Mouse (Mus musculus): ENCODE results near the gene Defb43. TPM values are rescaled to one million over a fixed set of nuclear protein-coding genes. Genes with fewer than 3 reads are reported as not detected.

Gene Defb43
- polyA plus RNA-seq (2015; fragmentation: Nextera tagmentation; extraction: Ambion mirVana), result not detected in 2 replicates

DNA sequence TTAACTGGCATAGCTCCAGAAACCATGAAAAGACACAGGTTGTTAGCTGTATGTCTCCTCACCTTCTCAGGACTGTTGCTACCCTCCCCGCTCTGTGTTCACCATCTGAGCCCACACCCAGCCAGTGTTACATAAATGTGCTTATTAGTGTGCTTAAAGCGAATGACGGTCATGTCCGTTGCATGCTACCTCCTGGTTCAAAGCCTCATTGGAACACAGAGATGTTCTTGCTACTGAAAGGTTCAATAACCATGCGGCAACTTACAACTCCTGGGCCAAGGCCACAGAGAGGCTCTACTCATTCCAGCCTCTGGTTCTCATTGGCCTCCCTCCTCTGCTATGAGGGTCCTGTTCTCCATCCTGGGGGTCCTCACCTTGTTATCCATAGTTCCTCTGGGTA, at the start of gene Defb43:
Gene Defb43 (plus strand): TSS at position 301 of the 400 bp plus-strand sequence.
- H3K36me3 ChIP-seq, result no peaks in the 10 kb centered on the region
- ATAC-seq (ENCODE audit: low FRiP score, low read depth), result no peak
- WGBS, result 92% methylated on average over 5 of the region's 5 CpGs

DNA sequence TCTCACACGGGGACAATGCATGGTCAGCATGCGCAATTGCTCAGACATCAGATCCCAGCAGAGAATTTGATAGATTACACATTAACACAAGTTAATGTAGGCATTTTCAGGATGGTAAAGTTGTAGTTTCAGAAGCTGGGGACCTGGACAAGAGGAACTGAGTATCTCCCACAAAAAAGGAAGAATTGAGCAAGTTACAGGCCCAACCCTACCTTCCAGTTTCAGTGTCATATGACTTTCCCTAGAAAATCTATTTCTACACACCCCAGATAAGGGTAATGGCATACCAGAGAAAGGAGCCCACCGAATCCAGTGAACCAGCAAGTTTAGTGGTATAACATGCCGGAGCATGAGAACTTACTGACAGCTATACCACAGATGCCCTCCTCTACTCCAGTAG, 47.9 kb upstream of the Defb43 start:
- Histone ChIP-seq H3K36me3 (peaks cover 18% of the 10 kb centered on the region), H3K4me1 (peaks cover 12% of the 10 kb centered on the region), H3K4me2 (replicated peaks) (no peak overlapping the region), H3K9ac (no peak overlapping the region), H3K4me3 (no peak overlapping the region), H3K27me3 (no peaks in the 10 kb centered on the region), H3K9me3 (no peaks in the 10 kb centered on the region), H3K27ac (no peak overlapping the region)
- WGBS, result 92% methylated on average over 4 of the region's 4 CpGs
- no peak for ATAC-seq (ENCODE audit: low FRiP score, low read depth)

More for the DNA sequence above, at the start of gene Defb43:
- Histone ChIP-seq H3K27me3 (no peaks in the 10 kb centered on the region), H3K9me3 (0 out of 2 replicates have a peak, but pooled peaks cover 5% of the 10 kb centered on the region), H3K4me2 (replicated peaks) (no peak within 1 kb of the TSS), H3K27ac (no peak within 1 kb of the TSS), H3K4me1 (no peaks in the 10 kb centered on the region), H3K9ac (no peak within 1 kb of the TSS), H3K4me3 (no peak within 1 kb of the TSS)

GRCm38 (mm10) chr14:62965342-62965741, 46.2 kb upstream of the Defb43 start:
- ATAC-seq (ENCODE audit: low FRiP score, low read depth), result no peak
- Histone ChIP-seq H3K4me3 (no peak overlapping the region), H3K9ac (no peak overlapping the region), H3K4me1 (peaks cover 12% of the 10 kb centered on the region), H3K27ac (no peak overlapping the region), H3K9me3 (no peaks in the 10 kb centered on the region), H3K27me3 (no peaks in the 10 kb centered on the region), H3K36me3 (peaks cover 5% of the 10 kb centered on the region; the same call in 1 of the 2 replicates), H3K4me2 (replicated peaks) (peak overlapping the region; percentile 59)
- WGBS, result 80% methylated on average over 5 of the region's 5 CpGs

DNA sequence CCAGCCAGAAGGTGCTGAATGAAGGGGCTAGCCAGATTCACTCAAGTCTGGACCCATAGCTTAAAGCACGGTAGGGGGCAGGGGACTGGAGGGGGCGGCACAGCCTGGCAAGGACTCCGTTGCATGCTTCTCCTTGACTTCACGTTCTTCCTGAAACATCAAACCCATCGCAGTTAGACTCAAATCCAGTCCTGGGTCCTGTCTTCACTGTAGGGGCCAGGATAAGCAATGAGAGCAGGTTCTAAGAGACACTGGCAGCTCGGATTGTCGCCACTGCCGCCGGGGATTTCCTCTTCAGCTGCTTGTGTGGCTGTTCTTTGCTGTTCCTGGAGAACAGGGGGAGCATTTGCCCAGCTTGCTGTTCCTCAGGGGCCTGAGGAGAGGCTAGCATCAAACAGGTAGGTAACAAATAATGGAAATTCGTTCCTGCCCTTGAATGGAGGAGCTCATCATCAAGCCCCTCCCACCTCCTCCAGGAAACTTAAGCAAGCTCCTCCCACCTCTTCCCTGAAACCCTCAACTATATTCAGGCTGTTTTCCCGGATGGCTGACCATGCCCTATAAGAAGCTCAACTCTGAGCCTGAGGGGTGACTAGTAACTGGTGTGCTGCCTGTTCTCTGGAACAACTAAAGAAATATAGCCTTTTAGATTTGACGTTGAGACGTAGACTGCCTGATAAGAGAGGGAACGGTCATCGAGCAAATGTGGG, 45.6 kb upstream of the Defb43 start:
- Histone ChIP-seq H3K4me3 (peak overlapping the region; percentile 34), H3K4me2 (replicated peaks) (peak overlapping the region; percentile 59), H3K4me1 (peaks cover 12% of the 10 kb centered on the region), H3K9me3 (no peaks in the 10 kb centered on the region), H3K27ac (no peak overlapping the region), H3K36me3 (peaks cover 5% of the 10 kb centered on the region; the same call in 1 of the 2 replicates), H3K9ac (peak overlapping the region; percentile 21; the same call in 1 of the 2 replicates), H3K27me3 (no peaks in the 10 kb centered on the region)
- 14% methylated on average over 15 of the region's 15 CpGs for WGBS
- no peak for ATAC-seq (ENCODE audit: low FRiP score, low read depth)

GRCm38 (mm10) chr14:62975046-62975445, 36.5 kb upstream of the Defb43 start:
- Histone ChIP-seq H3K27ac (no peak overlapping the region), H3K4me2 (replicated peaks) (no peak overlapping the region), H3K9me3 (no peaks in the 10 kb centered on the region), H3K4me3 (no peak overlapping the region), H3K27me3 (no peaks in the 10 kb centered on the region), H3K36me3 (no peaks in the 10 kb centered on the region), H3K9ac (no peak overlapping the region), H3K4me1 (no peaks in the 10 kb centered on the region)
- ATAC-seq (ENCODE audit: low FRiP score, low read depth), result no peak
- WGBS, result 8% methylated on average over 5 of the region's 5 CpGs

DNA sequence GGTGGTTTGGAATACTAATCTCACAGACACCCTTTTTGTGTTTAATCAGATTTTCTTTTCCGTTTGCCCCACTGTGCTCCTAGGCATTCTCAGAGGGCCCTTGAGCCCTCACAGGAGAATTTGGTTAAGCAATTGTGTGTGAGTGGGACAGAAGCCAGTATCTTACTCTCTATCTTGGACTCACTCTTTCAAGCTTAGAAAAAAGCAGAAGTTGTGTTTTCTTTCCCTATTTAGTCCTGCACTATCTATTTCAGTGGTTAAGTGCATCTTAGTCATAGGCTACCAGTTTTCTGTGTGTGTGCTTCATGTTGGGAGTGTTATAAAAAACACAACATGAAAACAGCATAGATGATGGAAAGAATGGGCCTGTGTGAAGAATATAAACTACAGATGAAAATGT, 31.8 kb upstream of the Defb43 start:
- WGBS, result 84% methylated on average over 1 of the region's 1 CpGs
- Histone ChIP-seq H3K4me1 (no peaks in the 10 kb centered on the region), H3K9me3 (no peaks in the 10 kb centered on the region), H3K36me3 (no peaks in the 10 kb centered on the region), H3K9ac (no peak overlapping the region), H3K4me2 (replicated peaks) (no peak overlapping the region), H3K27me3 (no peaks in the 10 kb centered on the region), H3K27ac (no peak overlapping the region), H3K4me3 (no peak overlapping the region)
- no peak for ATAC-seq (ENCODE audit: low FRiP score, low read depth)

DNA sequence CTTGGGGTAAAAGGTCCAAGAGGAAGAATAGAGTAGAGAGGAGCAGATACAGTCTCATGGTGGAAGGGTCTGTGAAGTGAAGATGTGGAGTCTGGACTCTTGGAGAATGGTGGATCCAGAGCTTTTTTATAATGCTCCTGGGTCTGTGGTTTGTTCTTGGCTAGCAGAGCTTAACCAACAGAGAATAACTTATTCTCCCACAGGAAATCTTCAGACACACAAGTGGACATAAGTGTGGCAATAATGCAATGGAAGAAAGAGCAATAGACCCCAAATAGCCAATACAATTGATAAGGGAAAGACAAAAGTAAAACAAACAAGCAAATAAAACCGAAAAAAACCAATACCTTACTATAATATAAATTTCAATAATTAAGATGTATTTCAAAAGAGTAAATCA, 27.2 kb upstream of the Defb43 start, which contains the start of gene Defb48:
Gene Defb48 (minus strand): TSS at position 101 of the 400 bp plus-strand sequence.
- 72% methylated on average over 1 of the region's 1 CpGs for WGBS
- no peak for ATAC-seq (ENCODE audit: low FRiP score, low read depth)

GRCm38 (mm10) chr14:62991271-62991670, 20.3 kb upstream of the Defb43 start:
- Histone ChIP-seq H3K4me3 (no peak overlapping the region), H3K27ac (no peak overlapping the region), H3K36me3 (no peaks in the 10 kb centered on the region), H3K27me3 (no peaks in the 10 kb centered on the region), H3K9ac (no peak overlapping the region), H3K4me2 (replicated peaks) (no peak overlapping the region), H3K4me1 (no peaks in the 10 kb centered on the region), H3K9me3 (no peaks in the 10 kb centered on the region)
- no peak for ATAC-seq (ENCODE audit: low FRiP score, low read depth)
- 75% methylated on average over 3 of the region's 3 CpGs for WGBS

More for the DNA sequence above, 27.2 kb upstream of the Defb43 start, which contains the start of gene Defb48:
- Histone ChIP-seq H3K4me1 (no peaks in the 10 kb centered on the region), H3K4me3 (no peak within 1 kb of the TSS), H3K36me3 (no peaks in the 10 kb centered on the region), H3K27ac (no peak within 1 kb of the TSS), H3K27me3 (no peaks in the 10 kb centered on the region), H3K9ac (no peak within 1 kb of the TSS), H3K9me3 (no peaks in the 10 kb centered on the region), H3K4me2 (replicated peaks) (no peak within 1 kb of the TSS)

GRCm38 (mm10) chr14:62991849-62992510, 19.6 kb upstream of the Defb43 start:
- no peak overlapping the region for H3K4me3 ChIP-seq
- H3K4me2 ChIP-seq (replicated peaks), result no peak overlapping the region
- H3K27me3 ChIP-seq, result no peaks in the 10 kb centered on the region
- H3K9me3 ChIP-seq, result no peaks in the 10 kb centered on the region
- no peak overlapping the region for H3K27ac ChIP-seq
- no peak for ATAC-seq (ENCODE audit: low FRiP score, low read depth)
- 84% methylated on average over 7 of the region's 7 CpGs for WGBS
- H3K4me1 ChIP-seq, result no peaks in the 10 kb centered on the region
- H3K36me3 ChIP-seq, result no peaks in the 10 kb centered on the region
- H3K9ac ChIP-seq, result no peak overlapping the region

DNA sequence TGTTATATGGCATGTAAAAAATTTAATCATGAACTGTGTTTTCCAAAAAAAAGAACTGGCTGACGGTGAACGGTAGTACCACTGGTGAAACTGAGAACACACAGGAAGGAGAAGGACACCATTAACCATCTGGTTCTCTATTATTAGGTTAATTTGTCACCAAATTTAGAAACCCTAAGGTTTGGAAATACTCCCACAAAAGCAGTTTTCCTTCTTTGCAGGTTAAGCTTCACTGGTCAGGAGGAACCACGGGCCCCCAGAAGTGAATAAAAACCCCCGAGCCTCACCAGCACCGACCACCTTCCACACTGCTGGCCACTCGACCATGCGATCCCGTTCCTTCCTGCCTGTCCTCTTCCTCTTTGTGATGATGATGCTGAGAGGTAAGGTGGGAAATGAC, 13.8 kb upstream of the Defb43 start, which contains the start of gene Defb47:
Gene Defb47 (plus strand): TSS at position 301 of the 400 bp plus-strand sequence.
- no peak for ATAC-seq (ENCODE audit: low FRiP score, low read depth)
- no peaks in the 10 kb centered on the region for H3K4me1 ChIP-seq
- no peak within 1 kb of the TSS for H3K4me3 ChIP-seq
- no peak within 1 kb of the TSS for H3K27ac ChIP-seq
- H3K9me3 ChIP-seq, result no peaks in the 10 kb centered on the region
- no peaks in the 10 kb centered on the region for H3K27me3 ChIP-seq
- no peak within 1 kb of the TSS for H3K9ac ChIP-seq
- H3K4me2 ChIP-seq (replicated peaks), result no peak within 1 kb of the TSS
- 76% methylated on average over 8 of the region's 8 CpGs for WGBS
- no peaks in the 10 kb centered on the region for H3K36me3 ChIP-seq

GRCm38 (mm10) chr14:62998977-62999376, 12.6 kb upstream of the Defb43 start:
- Histone ChIP-seq H3K27ac (no peak overlapping the region), H3K9me3 (no peaks in the 10 kb centered on the region), H3K4me3 (no peak overlapping the region), H3K27me3 (no peaks in the 10 kb centered on the region), H3K9ac (no peak overlapping the region), H3K36me3 (no peaks in the 10 kb centered on the region), H3K4me2 (replicated peaks) (no peak overlapping the region), H3K4me1 (no peaks in the 10 kb centered on the region)
- no peak for ATAC-seq (ENCODE audit: low FRiP score, low read depth)
- WGBS, result 76% methylated on average over 4 of the region's 4 CpGs

- no peak overlapping the region for H3K4me2 ChIP-seq (replicated peaks)
- 59% methylated on average over 2 of the region's 2 CpGs for WGBS
- ATAC-seq (ENCODE audit: low FRiP score, low read depth), result no peak
Observed at GRCm38 (mm10) chr14:63002588-63002987, 9.0 kb upstream of the Defb43 start.

More at GRCm38 (mm10) chr14:63002588-63002987, 9.0 kb upstream of the Defb43 start:
- Histone ChIP-seq H3K36me3 (no peaks in the 10 kb centered on the region), H3K4me1 (no peaks in the 10 kb centered on the region), H3K27me3 (no peaks in the 10 kb centered on the region), H3K27ac (no peak overlapping the region), H3K4me3 (no peak overlapping the region), H3K9me3 (no peaks in the 10 kb centered on the region), H3K9ac (no peak overlapping the region)
